Mouse (Mus musculus) midbrain, postnatal 0 days (tissue): Measurements from ENCODE around the gene Msmp. TPM values are rescaled to one million over a fixed set of nuclear protein-coding genes. Genes with fewer than 3 reads are reported as not detected.

Experiments
- ATAC-seq: fragments of 200-750 bp; cut with Nextera tagmentation; 2 replicates; pipeline ENCODE4 v1.8.0; 2017; ENCODE audit warnings: moderate number of reproducible peaks, mild to moderate bottlenecking, moderate TSS enrichment, moderate library complexity; ENCODE audit not compliant: low FRiP score
- DNase-seq: peaks from one replicate; pipeline ENCODE4 v3.0.0-alpha.2; 2015; ENCODE audit warnings: low spot score
- H3K27ac ChIP-seq: fragments of 300-500 bp; sonication (generic); 2 replicates; pipeline ENCODE4 v1.5.1; 2014; ENCODE audit warnings: low read depth, mild to moderate bottlenecking, low read length, mixed read lengths
- H3K27me3 ChIP-seq: fragments of 300-500 bp; sonication (generic); 2 replicates; pipeline ENCODE4 v1.6.1; 2014; ENCODE audit warnings: low read length, control low read depth, mixed read lengths; ENCODE audit not compliant: insufficient read depth
- H3K36me3 ChIP-seq: fragments of 300-500 bp; sonication (generic); 2 replicates; pipeline ENCODE4 v1.6.1; 2014; ENCODE audit warnings: low read length, control low read depth, mixed read lengths; ENCODE audit not compliant: insufficient read depth
- H3K4me1 ChIP-seq: fragments of 300-500 bp; sonication (generic); 2 replicates; pipeline ENCODE4 v1.6.1; 2014; ENCODE audit warnings: mild to moderate bottlenecking, control low read depth, antibody characterized with exemption, low read length, mixed read lengths; ENCODE audit not compliant: insufficient read depth
- H3K4me2 ChIP-seq: fragments of 300-500 bp; sonication (generic); 2 replicates; pipeline ENCODE4 v1.6.1; 2014; ENCODE audit warnings: low read depth, mild to moderate bottlenecking, low read length, mixed read lengths; ENCODE audit not compliant: poor library complexity, severe bottlenecking
- H3K4me3 ChIP-seq: fragments of 300-500 bp; sonication (generic); 2 replicates; pipeline ENCODE4 v1.5.1; 2014; ENCODE audit warnings: low read depth, mild to moderate bottlenecking, low read length, moderate library complexity
- H3K9ac ChIP-seq: fragments of 300-500 bp; sonication (generic); replicated peaks from 2 replicates; pipeline ENCODE4 v1.6.1; 2014; ENCODE audit warnings: mild to moderate bottlenecking, low read length, moderate library complexity, mixed read lengths; ENCODE audit not compliant: poor library complexity, severe bottlenecking
- H3K9me3 ChIP-seq: fragments of 300-500 bp; sonication (generic); 2 replicates; pipeline ENCODE4 v1.6.1; 2016; ENCODE audit warnings: low read length, control low read depth
- CTCF ChIP-seq: IDR thresholded peaks from 2 replicates; pipeline ENCODE4 v1.5.1; 2016; ENCODE audit warnings: antibody characterized with exemption, mild to moderate bottlenecking
- whole genome bisulfite sequencing: fragments of 180-500 bp; shearing (Covaris S2); extraction: QIAGEN DNeasy Blood & Tissue Kit; methylation state at CpG from one replicate; pipeline ENCODE4 v1.1.7; 2014; 5-methylcytosine and 5-hydroxymethylcytosine counted together
- polyA plus RNA-seq: library from polyadenylated mRNA; unstranded; fragments of >200 nt; fragmentation: Nextera tagmentation; extraction: Ambion mirVana; gene quantifications from 2 replicates; pipeline ENCODE4 v1.2.1, GENCODE M21; 2015
- total RNA-seq: library from RNA; depleted of rRNA; stranded (reverse); fragments of >200 nt; gene quantifications from 2 replicates; pipeline ENCODE4 v1.2.3, GENCODE M21; 2014

Gene Msmp
- total and polyA plus RNA-seq, 2 experiments from 2014 or later = 2.5 TPM; not detected in 1

DNA sequence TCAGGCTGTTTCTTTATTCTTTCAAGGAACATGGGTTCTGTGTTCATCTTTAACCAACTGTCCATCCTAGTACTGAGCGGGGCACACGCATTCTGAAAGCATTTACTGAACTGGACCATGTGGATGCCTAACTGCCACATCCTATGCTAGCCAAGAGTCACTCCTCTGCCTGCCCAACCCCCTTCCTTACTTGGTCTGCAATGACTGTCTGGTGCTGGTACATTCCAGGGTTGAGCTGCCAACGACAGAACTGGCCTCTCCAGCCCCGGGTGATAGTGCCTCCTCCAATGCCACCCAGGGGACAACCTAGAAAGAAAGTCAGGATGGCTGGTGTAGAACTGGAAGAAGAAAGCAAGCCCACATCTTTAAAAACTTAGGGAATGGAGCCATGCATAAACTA, 10.7 kb downstream of the Msmp start:
- WGBS = 88% methylated on average over 4 of the region's 4 CpGs
- no peaks in the 10 kb centered on the region for H3K27me3 ChIP-seq
- peaks cover 27% of the 10 kb centered on the region for H3K4me1 ChIP-seq
- no peak overlapping the region for H3K9ac ChIP-seq
- no peak overlapping the region for H3K4me2 ChIP-seq
- no peak overlapping the region for H3K4me3 ChIP-seq
- DNase-seq (no peak), ATAC-seq (no peak)
- H3K27ac ChIP-seq = no peak overlapping the region
- no peak for TF ChIP-seq CTCF
- peaks cover 48% of the 10 kb centered on the region for H3K36me3 ChIP-seq
- H3K9me3 ChIP-seq = no peaks in the 10 kb centered on the region

- Histone ChIP-seq H3K36me3 (peaks cover 68% of the 10 kb centered on the region), H3K9me3 (no peaks in the 10 kb centered on the region)
- 78% methylated on average over 6 of the region's 6 CpGs for WGBS
Observed at GRCm38 (mm10) chr4:43571395-43572045, 12.8 kb downstream of the Msmp start.

GRCm38 (mm10) chr4:43567140-43567539, 17.2 kb downstream of the Msmp start:
- no peak for TF ChIP-seq CTCF
- Histone ChIP-seq H3K4me3 (no peak overlapping the region), H3K9ac (no peak overlapping the region), H3K4me1 (peaks cover 8% of the 10 kb centered on the region), H3K4me2 (no peak overlapping the region), H3K27me3 (no peaks in the 10 kb centered on the region), H3K27ac (no peak overlapping the region), H3K36me3 (peaks cover 79% of the 10 kb centered on the region), H3K9me3 (no peaks in the 10 kb centered on the region)
- WGBS = 93% methylated on average over 9 of the region's 9 CpGs
- no peak for DNase-seq
- no peak for ATAC-seq

More at GRCm38 (mm10) chr4:43571395-43572045, 12.8 kb downstream of the Msmp start:
- Histone ChIP-seq H3K4me1 (peaks cover 14% of the 10 kb centered on the region), H3K27me3 (no peaks in the 10 kb centered on the region), H3K4me3 (no peak overlapping the region), H3K4me2 (no peak overlapping the region), H3K9ac (no peak overlapping the region), H3K27ac (no peak overlapping the region)
- no peak for DNase-seq
- no peak for TF ChIP-seq CTCF
- ATAC-seq = no peak

GRCm38 (mm10) chr4:43564231-43564630, 20.1 kb downstream of the Msmp start:
- no peak overlapping the region for H3K9ac ChIP-seq
- ATAC-seq = no peak

DNA sequence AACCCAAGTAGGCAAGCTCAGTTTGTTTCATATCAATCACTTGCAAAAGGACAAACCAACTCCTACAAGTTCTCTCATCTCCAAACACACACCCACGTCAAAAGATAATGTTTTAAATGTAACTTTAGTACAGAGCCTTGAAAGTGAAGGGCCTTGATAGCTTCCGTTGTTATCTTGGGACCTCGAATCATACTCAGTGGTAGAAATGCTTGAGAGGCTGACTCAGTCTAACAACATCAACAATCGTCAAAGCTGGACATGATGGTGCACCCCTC, 20.8 kb downstream of the Msmp start:
- peaks cover 43% of the 10 kb centered on the region for H3K36me3 ChIP-seq
- WGBS = 84% methylated on average over 4 of the region's 4 CpGs
- DNase-seq = no peak
- peak overlapping the region; percentile 93; the same call in 1 of the 2 replicates for H3K27ac ChIP-seq
- H3K4me2 ChIP-seq = peak overlapping the region; percentile 86
- H3K9me3 ChIP-seq = no peaks in the 10 kb centered on the region
- no peak for ATAC-seq
- TF ChIP-seq CTCF = no peak
- peak overlapping the region; percentile 87; the same call in 1 of the 2 replicates for H3K9ac ChIP-seq
- H3K4me3 ChIP-seq = peak overlapping the region; percentile 92
- H3K27me3 ChIP-seq = no peaks in the 10 kb centered on the region
- H3K4me1 ChIP-seq = peaks cover 23% of the 10 kb centered on the region

More at GRCm38 (mm10) chr4:43564231-43564630, 20.1 kb downstream of the Msmp start:
- no peak for TF ChIP-seq CTCF
- no peaks in the 10 kb centered on the region for H3K9me3 ChIP-seq
- no peak overlapping the region for H3K4me3 ChIP-seq
- H3K27ac ChIP-seq = no peak overlapping the region
- peaks cover 17% of the 10 kb centered on the region for H3K4me1 ChIP-seq
- H3K36me3 ChIP-seq = peaks cover 50% of the 10 kb centered on the region
- no peak overlapping the region for H3K4me2 ChIP-seq
- DNase-seq = peak; percentile 12
- WGBS = 42% methylated on average over 2 of the region's 2 CpGs
- H3K27me3 ChIP-seq = no peaks in the 10 kb centered on the region

DNA sequence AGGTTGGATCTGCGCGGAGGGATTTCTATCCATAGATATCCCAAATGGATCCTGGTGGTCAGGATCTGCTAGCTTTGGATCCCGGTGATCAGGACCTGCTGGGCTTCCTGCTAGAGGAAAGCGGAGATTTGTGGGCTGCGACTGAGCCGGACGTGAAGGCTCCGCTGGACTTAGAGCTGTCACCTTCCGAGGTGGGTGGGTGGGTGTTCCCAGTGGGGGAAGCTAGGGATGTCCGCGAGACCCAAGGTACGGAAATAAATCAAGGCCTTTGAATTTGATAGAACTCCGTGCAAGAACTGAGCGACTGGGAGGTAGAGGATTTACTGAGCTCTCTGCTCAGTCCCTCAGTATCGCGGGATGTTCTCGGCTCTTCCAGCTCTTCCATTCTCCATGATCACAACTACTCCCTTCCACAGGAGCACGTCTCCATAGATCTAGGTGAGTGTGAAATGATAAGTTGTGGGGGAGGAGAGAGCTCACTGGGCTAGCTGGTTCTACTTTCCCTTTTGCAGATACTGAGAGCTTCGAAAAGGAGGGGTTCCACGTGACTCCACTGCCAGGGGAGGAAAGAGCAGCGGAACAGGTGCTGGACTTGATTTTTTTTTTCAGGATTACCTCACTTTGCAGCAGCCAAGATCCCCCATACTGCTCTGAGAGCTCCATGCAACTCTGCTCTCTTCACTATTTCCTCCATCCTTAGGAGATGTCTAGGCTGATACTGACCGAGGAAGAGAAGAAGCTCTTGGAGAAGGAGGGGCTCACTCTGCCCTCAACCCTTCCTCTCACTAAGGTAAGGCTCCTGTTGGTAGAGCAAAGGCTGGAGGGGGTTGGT, 21.3 kb downstream of the Msmp start:
- no peak for TF ChIP-seq CTCF
- Histone ChIP-seq H3K4me2 (peak overlapping the region; percentile 86), H3K4me3 (peak overlapping the region; percentile 92), H3K27ac (peak overlapping the region; percentile 93), H3K27me3 (no peaks in the 10 kb centered on the region), H3K36me3 (peaks cover 38% of the 10 kb centered on the region), H3K9me3 (no peaks in the 10 kb centered on the region), H3K9ac (peak overlapping the region; percentile 87), H3K4me1 (peaks cover 23% of the 10 kb centered on the region)
- DNase-seq = peak; percentile 16
- ATAC-seq = peak; percentile 18; the same call in 1 of the 2 replicates
- WGBS = 6% methylated on average over 22 of the region's 22 CpGs
